Mouse (Mus musculus) CH12.LX (cell line): ENCODE data around the gene Fkbp10. TPM values are rescaled to one million over a fixed set of nuclear protein-coding genes. Genes with fewer than 3 reads are reported as not detected.

ENCODE experiments used
- DNase-seq: peaks from one replicate; pipeline ENCODE4 v3.0.0-alpha.2; 2013; ENCODE audit errors: extremely low read depth
- H3K27ac ChIP-seq: 2 replicates; pipeline ENCODE4 v1.5.1; 2012; ENCODE audit warnings: low read depth, mild to moderate bottlenecking, control low read depth, moderate library complexity; ENCODE audit not compliant: insufficient read depth
- H3K27me3 ChIP-seq: replicated peaks from 2 replicates; pipeline ENCODE3; 2012; ENCODE audit warnings: inconsistent platforms
- H3K36me3 ChIP-seq, 2 experiments: replicated peaks in 1 of 2; 2 replicates each; pipeline versions ENCODE3 to v1.6.1; 2012; ENCODE audit warnings: inconsistent platforms in 1 of 2, low read length in 1 of 2, mild to moderate bottlenecking in 1 of 2, mixed read lengths in 1 of 2, moderate library complexity in 1 of 2; ENCODE audit not compliant: control insufficient read depth in 1 of 2, insufficient read depth in 1 of 2
- H3K4me1 ChIP-seq, 2 experiments: 2 replicates each; pipeline ENCODE4 v1.6.1; 2012; ENCODE audit warnings: inconsistent platforms in 1 of 2, moderate library complexity in 1 of 2; ENCODE audit not compliant: insufficient read depth in 2 of 2, control insufficient read depth in 1 of 2
- H3K4me2 ChIP-seq: 2 replicates; pipeline ENCODE4 v1.6.1; 2012; ENCODE audit warnings: low read depth, mild to moderate bottlenecking, control low read depth; ENCODE audit not compliant: poor library complexity, insufficient read depth, severe bottlenecking
- H3K4me3 ChIP-seq, 3 experiments: fragments of 150-350 bp in 1 of 3; sonication (generic) in 1 of 3; replicated peaks in 1 of 3; 2 replicates each; pipeline versions ENCODE3 to v1.5.1; 2011 to 2012; ENCODE audit warnings: low read depth in 2 of 3, low read length in 2 of 3, mild to moderate bottlenecking in 2 of 3, moderate library complexity in 2 of 3, control low read depth in 1 of 3, improper control_type of control experiment in 1 of 3, inconsistent platforms in 1 of 3, mixed read lengths in 1 of 3; ENCODE audit not compliant: poor library complexity in 1 of 3
- H3K79me2 ChIP-seq: replicated peaks from 2 replicates; pipeline ENCODE4 v1.6.1; 2012; ENCODE audit warnings: mild to moderate bottlenecking, moderate library complexity; ENCODE audit not compliant: control insufficient read depth, poor library complexity, insufficient read depth, severe bottlenecking; ENCODE audit errors: extremely low read depth
- H3K9ac ChIP-seq: 2 replicates; pipeline ENCODE4 v1.6.1; 2012; ENCODE audit warnings: low read depth, mild to moderate bottlenecking, control low read depth, moderate library complexity; ENCODE audit not compliant: insufficient read depth
- H3K9me3 ChIP-seq: replicated peaks from 2 replicates; pipeline ENCODE3; 2012; ENCODE audit warnings: low read length, inconsistent platforms, mixed read lengths
- BHLHE40 ChIP-seq: IDR thresholded peaks from 2 replicates; pipeline ENCODE4 v1.6.1; 2011; ENCODE audit warnings: mild to moderate bottlenecking, low read depth, low read length, improper control_type of control experiment
- CHD2 ChIP-seq: IDR thresholded peaks from 2 replicates; pipeline ENCODE4 v1.6.1; 2011; ENCODE audit warnings: low read length, improper control_type of control experiment
- CTCF ChIP-seq, 2 experiments: IDR thresholded peaks in 1 of 2; conservative IDR thresholded peaks in 1 of 2; 2 replicates each; pipeline ENCODE4 v1.5.1; 2011 to 2012; ENCODE audit warnings: low read depth in 2 of 2, low read length in 2 of 2, improper control_type of control experiment in 1 of 2, inconsistent platforms in 1 of 2, mild to moderate bottlenecking in 1 of 2, moderate library complexity in 1 of 2
- E2F4 ChIP-seq: IDR thresholded peaks from 2 replicates; pipeline ENCODE4 v1.6.1; 2011; ENCODE audit warnings: low read depth, low read length, improper control_type of control experiment; ENCODE audit not compliant: insufficient replicate concordance
- EP300 ChIP-seq: IDR thresholded peaks from 2 replicates; pipeline ENCODE4 v1.6.1; 2011; ENCODE audit warnings: low read length, improper control_type of control experiment
- GABPA ChIP-seq: IDR thresholded peaks from 2 replicates; pipeline ENCODE4 v1.6.1; 2012; ENCODE audit warnings: low read depth, low read length, improper control_type of control experiment, inconsistent platforms; ENCODE audit not compliant: insufficient replicate concordance
- JUND ChIP-seq: conservative IDR thresholded peaks from 2 replicates; pipeline ENCODE4 v1.6.1; 2011; ENCODE audit warnings: low read depth, low read length, improper control_type of control experiment
- MAX ChIP-seq: IDR thresholded peaks from 2 replicates; pipeline ENCODE4 v1.6.1; 2011; ENCODE audit warnings: low read length, improper control_type of control experiment
- MXI1 ChIP-seq: IDR thresholded peaks from 2 replicates; pipeline ENCODE4 v1.6.1; 2011; ENCODE audit warnings: mild to moderate bottlenecking, low read depth, low read length, improper control_type of control experiment
- MYC ChIP-seq: IDR thresholded peaks from 2 replicates; pipeline ENCODE4 v1.6.1; 2011; ENCODE audit warnings: low read depth, mild to moderate bottlenecking, improper control_type of control experiment, low read length
- NELFE ChIP-seq: IDR thresholded peaks from 2 replicates; pipeline ENCODE4 v1.6.1; 2011; ENCODE audit warnings: low read depth, low read length, improper control_type of control experiment
- PAX5 ChIP-seq: IDR thresholded peaks from 2 replicates; pipeline ENCODE4 v1.6.1; 2012; ENCODE audit warnings: low read length, inconsistent platforms, mixed read lengths
- RAD21 ChIP-seq: IDR thresholded peaks from 2 replicates; pipeline ENCODE4 v1.6.1; 2011; ENCODE audit warnings: low read depth, mild to moderate bottlenecking, low read length, improper control_type of control experiment, moderate library complexity
- RCOR1 ChIP-seq: conservative IDR thresholded peaks from 2 replicates; pipeline ENCODE4 v1.6.1; 2012; ENCODE audit warnings: low read depth, mild to moderate bottlenecking, inconsistent platforms, low read length, improper control_type of control experiment
- SMC3 ChIP-seq: IDR thresholded peaks from 2 replicates; pipeline ENCODE4 v1.6.1; 2011; ENCODE audit warnings: low read depth, low read length, improper control_type of control experiment
- TBP ChIP-seq: conservative IDR thresholded peaks from 2 replicates; pipeline ENCODE4 v1.6.1; 2011; ENCODE audit warnings: low read depth, low read length, improper control_type of control experiment
- UBTF ChIP-seq: IDR thresholded peaks from 2 replicates; pipeline ENCODE4 v1.6.1; 2012; ENCODE audit warnings: low read depth, mild to moderate bottlenecking, inconsistent platforms, low read length, improper control_type of control experiment, moderate library complexity
- ZKSCAN1 ChIP-seq: IDR thresholded peaks from 2 replicates; pipeline ENCODE4 v1.6.1; 2012; ENCODE audit warnings: low read depth, inconsistent platforms, low read length, improper control_type of control experiment, borderline replicate concordance
- ZMIZ1 ChIP-seq: IDR thresholded peaks from 2 replicates; pipeline ENCODE4 v1.6.1; 2012; ENCODE audit warnings: low read depth, mild to moderate bottlenecking, inconsistent platforms, low read length, improper control_type of control experiment
- ZNF384 ChIP-seq: IDR thresholded peaks from 2 replicates; pipeline ENCODE4 v1.6.1; 2012; ENCODE audit warnings: low read depth, low read length, improper control_type of control experiment, inconsistent platforms
- dilution Hi-C: fragments of 300-500 bp; cut with MboI; formaldehyde crosslinking; loops from 2 replicates; pipeline ENCODE4 v1.14.3; 2020; ENCODE audit warnings: low sequenced_read_pairs; ENCODE audit not compliant: extremely low pct_unique_long_range_greater_than_20kb, extremely low pct_ligation_motif_present
- in situ Hi-C: fragments of 300-500 bp; cut with MboI; formaldehyde crosslinking; loops from 3 replicates; pipeline ENCODE4 v1.14.3; 2019; ENCODE audit warnings: low sequenced_read_pairs, low pct_ligation_motif_present, low pct_unique_long_range_greater_than_20kb, mixed read lengths
- polyA plus RNA-seq: library from polyadenylated mRNA; unstranded; fragments of >175 nt; gene quantifications from 2 replicates; pipeline ENCODE4 v1.2.1, GENCODE M21; 2012; ENCODE audit warnings: low read depth; ENCODE audit not compliant: insufficient read length
- total RNA-seq, 2 experiments: library from RNA; depleted of rRNA; stranded (reverse); fragments of 300-350 nt in 1 of 2; fragments of >200 nt in 1 of 2; gene quantifications; 2 replicates each; pipeline ENCODE4 v1.2.3; 2012 to 2014

The Fkbp10 gene
- total and polyA plus RNA-seq, 3 experiments: 0.31 to 0.46 (median 0.34) TPM

- Histone ChIP-seq H3K36me3 (peaks cover 32 to 72% of the 10 kb centered on the region in 2 experiments), H3K27ac (no peak overlapping the region), H3K4me1 (no peaks in the 10 kb centered on the region), H3K4me3 (no peak overlapping the region), H3K79me2 (no peaks in the 10 kb centered on the region), H3K4me2 (no peak overlapping the region), H3K9me3 (no peaks in the 10 kb centered on the region), H3K9ac (no peak overlapping the region), H3K27me3 (no peaks in the 10 kb centered on the region)
- dilution Hi-C loops (no loop called here), in situ Hi-C loops (no loop called here)
- no peak for DNase-seq
- TF ChIP-seq NELFE (no peak), RCOR1 (no peak), E2F4 (no peak), UBTF (no peak), MYC (no peak), EP300 (no peak), MAX (no peak), ZNF384 (no peak), BHLHE40 (no peak), PAX5 (no peak), RAD21 (no peak), TBP (no peak), GABPA (no peak), MXI1 (no peak), SMC3 (no peak), CTCF (conservative IDR thresholded peaks at IDR 0.05 in 1 of 2, IDR thresholded peaks at IDR 0.05 in 1 of 2; ENCODE audit: low read depth in 2 of 2, low read length in 2 of 2) (no peak), CHD2 (no peak), JUND (no peak), ZMIZ1 (no peak)
Measured at GRCm38 (mm10) chr11:100432002-100432401, 16.5 kb downstream of the Fkbp10 start.

- H3K9me3 ChIP-seq: no peaks in the 10 kb centered on the region
- H3K27ac ChIP-seq: no peak overlapping the region
- no peak overlapping the region for H3K4me2 ChIP-seq
- no peak overlapping the region for H3K9ac ChIP-seq
- H3K4me1 ChIP-seq: peaks cover 7 to 12% of the 10 kb centered on the region in 2 experiments; a peak in 3 of 4 replicates
- DNase-seq: no peak
- in situ Hi-C loops: no loop called here
- no peak for TF ChIP-seq ZKSCAN1
- TF ChIP-seq, all 38 proteins: peak for 0
- peaks cover 23 to 64% of the 10 kb centered on the region in 2 experiments for H3K36me3 ChIP-seq
- H3K27me3 ChIP-seq: no peaks in the 10 kb centered on the region
- H3K79me2 ChIP-seq: no peaks in the 10 kb centered on the region
- H3K4me3 ChIP-seq: no peak overlapping the region
- dilution Hi-C loops: no loop called here
Measured at GRCm38 (mm10) chr11:100435678-100436246, 20.3 kb downstream of the Fkbp10 start.
